Mouse (Mus musculus): Measurements from ENCODE around the gene Mrpl30.
A peak's percentile ranks its signal among the peaks of the same experiment; 100 is the strongest.

Mrpl30 gene

GRCm38 (mm10) chr1:37900288-37900687 is 10.0 kb downstream of the Mrpl30 start:
- DNase-seq (ENCODE audit: low spot score in 2 of 2), result no peak

GRCm38 (mm10) chr1:37903178-37903577 is 12.9 kb downstream of the Mrpl30 start:
- DNase-seq (ENCODE audit: low spot score in 2 of 2), result peak in 1 of 2 experiments; percentile 9

- no peak for DNase-seq (ENCODE audit: low spot score in 2 of 2)
Measured at GRCm38 (mm10) chr1:37912751-37913150, 22.5 kb downstream of the Mrpl30 start.

DNA sequence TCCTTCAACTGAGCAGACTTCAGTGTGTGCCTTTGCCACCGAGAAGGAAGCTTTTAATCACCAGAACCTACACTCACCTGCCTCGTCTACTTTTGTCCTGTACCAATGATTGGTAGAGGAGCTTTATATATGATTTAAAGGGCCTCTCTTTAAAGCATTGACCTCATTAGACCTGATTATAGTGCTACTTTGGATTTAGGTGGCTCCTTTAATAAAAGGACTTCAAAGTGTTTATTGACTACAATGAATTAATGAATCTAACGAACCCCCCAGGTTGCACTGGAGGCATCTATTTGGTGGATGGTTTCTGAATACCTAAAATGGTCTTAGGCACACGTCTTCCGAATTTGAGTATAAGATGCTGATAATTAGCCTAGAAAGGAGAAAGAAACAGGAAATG is 26.1 kb downstream of the Mrpl30 start, which contains the start of gene Lyg2:
TSS of gene Lyg2 (minus strand) at position 101 of the 400 bp plus-strand sequence.
- no peak for DNase-seq (ENCODE audit: low spot score in 2 of 2)

DNA sequence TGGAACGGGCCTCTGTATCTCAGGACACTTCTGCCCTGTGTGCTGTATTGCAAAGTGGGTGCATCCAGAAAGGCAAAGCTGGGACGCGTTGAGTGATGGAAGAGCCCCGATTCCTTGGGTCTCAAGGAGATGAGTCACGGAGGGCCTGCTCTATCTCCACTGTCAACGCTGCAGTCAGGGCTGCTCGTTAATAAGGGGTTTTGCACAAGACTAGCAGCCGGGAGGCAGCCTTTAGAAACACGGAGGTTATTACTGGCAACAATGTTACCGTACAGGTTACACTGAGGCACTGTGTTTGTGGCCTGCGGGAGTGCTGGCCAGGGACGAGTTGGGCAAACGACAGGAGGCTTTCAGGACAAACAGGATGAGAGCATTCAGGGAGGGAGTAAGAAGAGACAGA is 27.4 kb downstream of the Mrpl30 start:
- no peak for DNase-seq (ENCODE audit: low spot score in 2 of 2)

DNA sequence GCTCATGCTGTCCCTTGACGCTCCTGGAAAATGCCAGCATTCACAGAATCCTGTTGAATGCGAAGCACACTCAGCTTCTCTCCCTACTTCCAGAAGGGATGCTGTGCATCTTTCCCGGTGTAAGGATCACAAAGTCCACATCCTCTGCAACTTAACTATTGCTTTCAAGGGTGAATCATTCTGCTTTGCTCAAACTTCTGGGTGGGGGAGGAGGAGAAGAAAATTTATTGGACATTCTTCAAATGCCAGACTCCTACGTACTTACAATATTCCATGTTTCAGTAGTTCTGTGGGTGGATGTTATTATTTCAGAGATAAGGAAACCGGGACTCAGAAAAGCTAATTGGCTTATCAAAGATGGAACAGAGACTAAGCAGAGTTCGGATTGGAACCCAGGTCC is 27.8 kb downstream of the Mrpl30 start:
- no peak for DNase-seq (ENCODE audit: low spot score in 2 of 2)

DNA sequence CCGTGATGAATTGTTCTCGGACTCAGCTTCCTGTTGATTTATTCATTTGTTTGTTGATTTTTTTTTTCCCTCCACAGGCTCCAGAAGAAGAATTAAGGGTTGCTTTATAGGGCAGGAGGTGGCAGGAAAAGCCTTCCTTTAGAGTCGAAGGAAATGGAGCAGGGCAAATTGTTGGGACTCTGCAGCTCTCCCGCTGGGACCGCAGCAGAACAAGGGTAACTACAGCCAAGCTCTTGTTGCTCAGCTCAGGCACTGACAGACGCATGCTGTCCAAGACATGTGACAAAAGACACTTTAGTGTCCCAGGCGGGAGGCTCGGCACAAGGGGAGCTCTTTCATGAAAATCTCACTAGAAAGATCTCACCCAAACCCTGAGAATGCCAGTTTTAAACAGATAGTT is 32.3 kb downstream of the Mrpl30 start:
- no peak for DNase-seq (ENCODE audit: low spot score in 2 of 2)

DNA sequence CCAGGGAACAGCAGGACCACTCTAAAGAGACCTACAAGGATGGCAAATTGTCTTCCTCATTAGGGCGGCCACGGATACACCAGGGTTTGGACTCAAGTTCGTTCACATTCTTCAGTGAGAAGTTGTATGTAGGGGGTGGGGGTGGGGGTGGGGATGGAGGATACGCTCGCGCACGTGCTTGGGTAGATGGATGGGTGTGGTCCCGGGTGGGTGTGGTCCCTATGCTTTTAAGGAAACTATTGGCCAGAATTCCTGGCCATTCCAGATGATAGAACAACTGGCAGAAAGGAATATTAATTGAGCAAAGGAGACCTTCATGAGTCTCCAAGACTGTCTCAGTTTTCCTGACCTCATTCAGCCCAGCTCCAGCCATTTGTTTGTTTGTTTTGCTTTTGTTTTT is 35.7 kb downstream of the Mrpl30 start:
- no peak for DNase-seq (ENCODE audit: low spot score in 2 of 2)

GRCm38 (mm10) chr1:37931806-37932205 is 41.5 kb downstream of the Mrpl30 start:
- no peak for DNase-seq (ENCODE audit: low spot score in 2 of 2)
